Mouse (Mus musculus) intestine, embryonic 14.5 days (tissue): ENCODE data around the gene Gadd45a. TPM values are rescaled to one million over a fixed set of nuclear protein-coding genes. Genes with fewer than 3 reads are reported as not detected.

ENCODE experiments used
- ATAC-seq: fragments of 200-750 bp; cut with Nextera tagmentation; replicated peaks from 2 replicates; pipeline ENCODE4 v1.8.0; 2017; ENCODE audit warnings: low read depth, moderate number of reproducible peaks, moderate TSS enrichment, moderate library complexity; ENCODE audit not compliant: low FRiP score, low TSS enrichment
- DNase-seq: peaks from one replicate; pipeline ENCODE4 v3.0.0-alpha.2; 2018; ENCODE audit warnings: low spot score
- H3K27ac ChIP-seq: fragments of 300-500 bp; sonication (generic); 2 replicates; pipeline ENCODE4 v1.5.1; 2014; ENCODE audit warnings: low read depth, mild to moderate bottlenecking, control low read depth
- H3K27me3 ChIP-seq: fragments of 300-500 bp; sonication (generic); replicated peaks from 2 replicates; pipeline ENCODE4 v1.6.1; 2014; ENCODE audit warnings: low read length, control low read depth; ENCODE audit not compliant: control insufficient read depth, insufficient read depth
- H3K36me3 ChIP-seq: fragments of 300-500 bp; sonication (generic); 2 replicates; pipeline ENCODE4 v1.6.1; 2014; ENCODE audit warnings: low read length, control low read depth; ENCODE audit not compliant: control insufficient read depth, insufficient read depth
- H3K4me1 ChIP-seq: fragments of 300-500 bp; sonication (generic); replicated peaks from 2 replicates; pipeline ENCODE4 v1.6.1; 2014; ENCODE audit warnings: low read length, control low read depth, mixed read lengths; ENCODE audit not compliant: control insufficient read depth, insufficient read depth
- H3K4me2 ChIP-seq: fragments of 300-500 bp; sonication (generic); 2 replicates; pipeline ENCODE4 v1.6.1; 2014; ENCODE audit warnings: low read length
- H3K4me3 ChIP-seq: fragments of 300-500 bp; sonication (generic); 2 replicates; pipeline ENCODE4 v1.5.1; 2014; ENCODE audit warnings: low read depth, low read length, control low read depth, mixed read lengths
- H3K9ac ChIP-seq: fragments of 300-500 bp; sonication (generic); 2 replicates; pipeline ENCODE4 v1.6.1; 2014; ENCODE audit warnings: mild to moderate bottlenecking, low read length
- H3K9me3 ChIP-seq: fragments of 300-500 bp; sonication (generic); 2 replicates; pipeline ENCODE4 v1.6.1; 2016; ENCODE audit warnings: low read length, control low read depth; ENCODE audit not compliant: control insufficient read depth
- WGBS: fragments of 180-500 bp; shearing (Covaris S2); extraction: QIAGEN DNeasy Blood & Tissue Kit; methylation state at CpG from one replicate; pipeline ENCODE4 v1.1.7; 2014; 5-methylcytosine and 5-hydroxymethylcytosine counted together
- polyA plus RNA-seq: library from polyadenylated mRNA; unstranded; fragments of >200 nt; fragmentation: Nextera tagmentation; extraction: Ambion mirVana; gene quantifications from 2 replicates; pipeline ENCODE4 v1.2.1, GENCODE M21; 2014

Gene Gadd45a
- polyA plus RNA-seq, 1 experiment from 2014 or later: 26.2 TPM

DNA sequence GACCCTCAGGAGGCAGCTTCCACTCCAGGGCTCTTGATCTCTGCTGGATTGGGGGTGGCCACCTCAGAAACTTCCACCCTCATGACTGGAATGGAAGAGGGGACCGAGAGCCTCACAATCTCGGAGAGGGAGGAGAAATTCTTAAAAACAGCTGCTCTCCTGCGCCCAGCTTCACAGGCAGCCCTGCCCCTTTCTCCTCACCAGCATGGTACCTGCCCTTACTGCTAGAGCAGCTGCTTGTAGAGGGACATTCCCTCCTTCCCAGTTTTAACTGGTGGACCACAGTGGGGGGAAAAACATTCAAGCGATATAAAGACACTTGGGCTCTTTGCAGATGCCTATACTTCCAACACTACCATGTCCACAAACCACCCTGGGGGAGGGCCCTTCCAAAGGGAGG, 18.9 kb downstream of the Gadd45a start:
- H3K27me3 ChIP-seq: no peaks in the 10 kb centered on the region
- no peak overlapping the region for H3K9ac ChIP-seq
- H3K9me3 ChIP-seq: no peaks in the 10 kb centered on the region
- DNase-seq (no peak), ATAC-seq (no peak)
- H3K36me3 ChIP-seq: peaks cover 10% of the 10 kb centered on the region; the same call in 1 of the 2 replicates
- no peak overlapping the region for H3K27ac ChIP-seq
- 73% methylated on average over 4 of the region's 4 CpGs for WGBS
- no peak overlapping the region for H3K4me3 ChIP-seq
- H3K4me2 ChIP-seq: no peak overlapping the region
- peaks cover 20% of the 10 kb centered on the region for H3K4me1 ChIP-seq

DNA sequence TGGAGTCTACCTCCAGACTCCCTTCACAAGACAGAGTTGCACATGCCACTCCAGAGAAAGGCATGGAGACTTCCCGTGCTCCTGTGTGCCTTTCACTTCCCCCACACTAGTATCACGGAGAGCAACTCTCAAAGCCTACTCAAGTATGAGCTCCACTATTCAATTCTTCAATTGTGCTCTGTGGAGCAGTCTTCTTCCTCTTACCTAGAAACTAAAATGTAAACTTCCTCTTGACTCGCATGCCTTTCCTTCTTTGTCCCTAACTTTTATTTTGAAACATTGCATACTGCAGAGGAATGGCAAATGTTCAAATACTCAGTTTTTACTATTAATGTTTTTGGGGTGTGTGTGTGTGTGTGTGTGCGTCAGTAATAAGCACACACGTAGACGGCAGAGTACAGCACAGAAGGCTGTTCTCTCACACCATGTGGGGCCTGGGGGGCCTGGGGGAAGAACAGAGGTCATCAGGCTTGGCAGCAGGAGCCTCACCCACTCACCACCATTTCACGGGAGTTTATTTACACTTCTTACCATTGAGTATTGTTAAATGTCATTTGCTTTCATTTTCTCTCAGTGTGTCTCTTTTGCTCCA, 20.6 kb downstream of the Gadd45a start:
- ATAC-seq: no peak; the same call in 1 of the 2 replicates
- Histone ChIP-seq H3K27me3 (no peaks in the 10 kb centered on the region), H3K9ac (no peak overlapping the region), H3K27ac (no peak overlapping the region), H3K36me3 (peaks cover 10% of the 10 kb centered on the region; the same call in 1 of the 2 replicates), H3K4me1 (peaks cover 20% of the 10 kb centered on the region), H3K9me3 (no peaks in the 10 kb centered on the region), H3K4me2 (no peak overlapping the region), H3K4me3 (no peak overlapping the region)
- DNase-seq: no peak
- WGBS: 53% methylated on average over 7 of the region's 7 CpGs

DNA sequence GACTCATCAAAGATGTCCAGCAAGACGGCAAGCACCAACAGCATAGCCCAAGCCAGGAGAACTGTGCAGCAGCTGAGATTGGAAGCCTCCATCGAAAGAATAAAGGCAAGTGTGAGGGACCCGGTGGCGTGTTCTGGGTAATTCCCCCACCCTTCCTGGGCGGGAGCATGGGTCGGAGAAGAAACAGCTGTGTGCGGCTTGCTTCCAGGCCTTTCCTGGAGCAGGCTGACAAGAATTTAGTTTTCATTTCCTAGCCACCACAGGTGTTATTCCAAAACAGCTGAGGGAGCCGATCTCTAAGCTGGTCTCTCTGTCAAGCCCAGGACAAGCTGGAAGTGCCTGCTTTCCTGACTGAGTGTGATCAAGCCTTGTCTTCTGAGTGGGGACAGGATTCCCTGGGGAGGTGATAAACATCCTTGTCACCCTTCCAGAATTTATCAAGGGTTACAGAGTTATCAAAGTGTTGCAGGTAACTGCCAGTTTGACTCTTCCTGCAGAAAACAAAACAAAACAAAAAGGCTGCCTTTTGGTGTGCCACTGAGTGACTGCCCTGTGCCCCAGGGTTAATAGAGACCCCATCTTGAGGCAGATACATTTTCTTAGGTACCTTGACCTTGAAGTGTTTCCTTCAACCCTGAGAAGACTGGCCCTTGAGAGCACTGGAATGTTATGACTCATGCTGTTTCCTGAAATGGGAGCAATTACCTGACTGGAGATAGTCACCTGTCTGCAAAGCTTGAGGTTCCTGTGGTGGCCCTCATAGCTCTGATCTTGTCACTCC, 21.3 kb downstream of the Gadd45a start:
- H3K9ac ChIP-seq: no peak overlapping the region
- H3K9me3 ChIP-seq: no peaks in the 10 kb centered on the region
- H3K4me1 ChIP-seq: peaks cover 20% of the 10 kb centered on the region
- H3K27me3 ChIP-seq: no peaks in the 10 kb centered on the region
- no peak overlapping the region; the same call in 1 of the 2 replicates for H3K27ac ChIP-seq
- WGBS: 37% methylated on average over 8 of the region's 8 CpGs
- DNase-seq (no peak), ATAC-seq (0 out of 2 replicates have a peak, but pooled peaks have one; percentile 18)
- peaks cover 10% of the 10 kb centered on the region; the same call in 1 of the 2 replicates for H3K36me3 ChIP-seq
- H3K4me3 ChIP-seq: no peak overlapping the region
- no peak overlapping the region for H3K4me2 ChIP-seq

DNA sequence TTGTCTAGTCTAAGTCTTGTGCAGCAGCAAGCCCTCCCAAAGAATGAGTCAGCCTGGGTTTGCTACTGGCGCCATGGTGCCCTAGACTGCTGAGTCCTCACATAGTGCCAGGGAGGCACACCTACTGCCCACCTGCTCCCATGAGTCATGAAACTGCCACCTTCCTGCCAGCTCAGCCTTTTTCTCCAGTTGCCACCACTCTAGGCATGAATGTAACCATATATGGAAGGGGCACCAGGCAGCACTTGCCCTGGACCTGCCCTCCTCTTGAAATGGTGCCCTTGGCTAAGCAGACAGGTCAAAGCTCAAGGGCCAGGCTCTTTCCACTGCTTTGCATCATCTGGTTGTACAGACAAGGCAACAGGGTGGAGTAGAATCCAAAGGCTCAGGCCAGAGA, 22.6 kb downstream of the Gadd45a start:
- DNase-seq: no peak
- WGBS: 87% methylated on average over 1 of the region's 1 CpGs

DNA sequence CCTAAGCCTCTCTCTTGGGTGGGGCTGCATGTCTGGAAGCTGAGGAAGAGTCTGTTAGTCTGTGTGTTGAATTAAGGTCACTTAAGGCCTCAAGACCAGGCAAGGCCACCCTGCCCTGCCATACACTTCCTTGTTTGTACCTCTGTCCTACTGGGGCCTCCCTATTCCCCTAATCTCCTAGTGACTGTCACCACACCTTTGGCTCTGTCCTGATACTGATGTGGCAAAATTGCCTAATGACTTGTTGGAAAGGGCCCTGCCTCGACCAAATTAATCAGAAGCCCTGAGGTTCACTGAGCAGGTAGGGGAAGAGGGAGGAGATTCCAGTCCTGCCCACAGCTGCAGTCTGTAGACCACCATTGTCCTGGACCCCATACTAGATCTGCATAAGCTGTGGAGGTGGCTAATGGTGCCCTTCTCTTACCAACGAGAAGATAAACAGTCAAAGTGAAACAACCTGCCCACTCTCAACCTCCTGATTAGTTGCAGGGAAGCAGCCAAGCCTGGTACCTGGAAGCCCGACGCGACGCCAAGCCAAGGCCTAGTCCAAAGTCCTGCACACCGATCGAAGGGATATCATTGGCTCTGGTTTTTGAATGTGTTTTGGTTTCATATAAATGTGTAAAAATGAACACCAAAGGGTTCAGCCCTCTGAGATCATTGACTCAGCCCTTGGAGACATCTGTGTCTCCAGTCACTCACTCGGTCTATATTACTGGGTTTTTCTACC, 23.1 kb downstream of the Gadd45a start:
- Histone ChIP-seq H3K27ac (no peak overlapping the region), H3K4me2 (no peak overlapping the region), H3K36me3 (peaks cover 10% of the 10 kb centered on the region; the same call in 1 of the 2 replicates), H3K9ac (no peak overlapping the region), H3K9me3 (no peaks in the 10 kb centered on the region), H3K4me3 (no peak overlapping the region), H3K27me3 (no peaks in the 10 kb centered on the region), H3K4me1 (peaks cover 20% of the 10 kb centered on the region)
- DNase-seq: no peak
- no peak for ATAC-seq
- 87% methylated on average over 9 of the region's 9 CpGs for WGBS

More for the DNA sequence above, 22.6 kb downstream of the Gadd45a start:
- Histone ChIP-seq H3K36me3 (peaks cover 10% of the 10 kb centered on the region; the same call in 1 of the 2 replicates), H3K27ac (no peak overlapping the region), H3K27me3 (no peaks in the 10 kb centered on the region), H3K4me3 (no peak overlapping the region), H3K4me1 (peaks cover 20% of the 10 kb centered on the region), H3K9me3 (no peaks in the 10 kb centered on the region), H3K4me2 (no peak overlapping the region), H3K9ac (no peak overlapping the region)
- ATAC-seq: no peak

GRCm38 (mm10) chr6:67013293-67013948, 23.8 kb downstream of the Gadd45a start:
- H3K36me3 ChIP-seq: peaks cover 10% of the 10 kb centered on the region; the same call in 1 of the 2 replicates
- DNase-seq (no peak), ATAC-seq (no peak)
- H3K9me3 ChIP-seq: no peaks in the 10 kb centered on the region
- H3K9ac ChIP-seq: no peak overlapping the region
- H3K27ac ChIP-seq: no peak overlapping the region
- H3K4me3 ChIP-seq: no peak overlapping the region
- peaks cover 20% of the 10 kb centered on the region for H3K4me1 ChIP-seq
- H3K4me2 ChIP-seq: no peak overlapping the region
- H3K27me3 ChIP-seq: no peaks in the 10 kb centered on the region
- WGBS: 64% methylated on average over 6 of the region's 6 CpGs

- H3K9ac ChIP-seq: no peak overlapping the region
- no peaks in the 10 kb centered on the region for H3K9me3 ChIP-seq
- DNase-seq (no peak), ATAC-seq (no peak)
- no peaks in the 10 kb centered on the region for H3K27me3 ChIP-seq
- H3K36me3 ChIP-seq: no peaks in the 10 kb centered on the region
- no peak overlapping the region for H3K4me2 ChIP-seq
- H3K27ac ChIP-seq: no peak overlapping the region
- peaks cover 12% of the 10 kb centered on the region for H3K4me1 ChIP-seq
- no peak overlapping the region for H3K4me3 ChIP-seq
Measured at GRCm38 (mm10) chr6:67011217-67011518, 26.1 kb downstream of the Gadd45a start.

DNA sequence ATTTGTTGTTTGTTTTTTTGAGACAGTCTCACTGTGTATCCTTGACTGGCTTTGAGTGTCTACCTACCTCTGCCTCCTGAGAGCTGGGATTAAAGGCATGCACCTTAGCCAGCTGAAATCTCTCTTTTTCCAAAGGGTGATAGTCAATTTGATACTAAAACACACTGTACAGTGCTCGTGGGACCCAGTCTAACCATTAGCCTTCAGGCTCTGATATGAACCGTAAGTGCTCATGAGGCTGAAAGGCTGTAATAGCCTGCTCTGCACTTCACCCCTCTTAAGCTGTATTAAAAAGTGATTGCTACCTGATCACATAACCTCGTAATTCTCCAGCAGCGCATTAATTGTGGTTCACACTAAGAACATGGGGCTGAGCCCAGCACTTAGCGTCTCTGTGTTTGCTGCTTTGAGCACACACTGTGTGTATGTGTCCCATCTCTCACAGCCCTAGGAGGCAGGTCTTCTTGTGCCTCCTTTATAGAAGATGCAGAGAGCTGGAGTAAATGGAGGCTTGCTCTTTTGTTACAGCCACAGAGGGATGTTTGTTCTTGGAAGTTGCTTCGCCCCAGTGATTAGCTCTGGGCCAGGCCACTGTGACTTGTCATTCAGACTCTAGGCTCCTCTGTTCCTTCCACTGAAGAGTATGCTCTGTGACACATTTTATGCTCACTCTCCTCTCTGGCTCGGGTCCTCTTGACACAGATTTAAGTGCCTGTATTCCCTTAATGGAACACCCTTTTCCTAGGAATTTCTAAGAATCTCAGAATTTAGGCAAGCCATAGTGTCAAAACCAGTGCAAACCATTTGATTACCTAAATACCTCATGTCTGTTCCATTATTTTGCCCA, 26.7 kb downstream of the Gadd45a start:
- DNase-seq (no peak), ATAC-seq (no peak)
- no peaks in the 10 kb centered on the region for H3K9me3 ChIP-seq
- WGBS: 85% methylated on average over 7 of the region's 7 CpGs
- H3K4me3 ChIP-seq: no peak overlapping the region
- H3K9ac ChIP-seq: no peak overlapping the region
- no peaks in the 10 kb centered on the region for H3K27me3 ChIP-seq
- H3K36me3 ChIP-seq: no peaks in the 10 kb centered on the region
- H3K27ac ChIP-seq: no peak overlapping the region
- H3K4me1 ChIP-seq: peaks cover 6% of the 10 kb centered on the region
- H3K4me2 ChIP-seq: no peak overlapping the region
